Mouse (Mus musculus) erythroblast, embryonic 14.5 days (primary cell): Measurements from ENCODE around the gene Hbb-bs. TPM values are rescaled to one million over a fixed set of nuclear protein-coding genes. Genes with fewer than 3 reads are reported as not detected.
A peak's percentile ranks its signal among the peaks of the same experiment; 100 is the strongest.
"Not testable (repeated sequence)": the region's sequence is repeated elsewhere in the genome, so short reads cannot be mapped to it uniquely, and the experiment has no call there.

Source experiments
- H3K27me3 ChIP-seq: 2 replicates; pipeline ENCODE4 v1.6.1; 2012; ENCODE audit warnings: inconsistent platforms; ENCODE audit not compliant: control insufficient read depth
- H3K36me3 ChIP-seq: 2 replicates; pipeline ENCODE4 v1.6.1; 2012; ENCODE audit warnings: mild to moderate bottlenecking, inconsistent platforms; ENCODE audit not compliant: control insufficient read depth
- H3K4me1 ChIP-seq: 2 replicates; pipeline ENCODE4 v1.6.1; 2012; ENCODE audit warnings: inconsistent platforms; ENCODE audit not compliant: control insufficient read depth
- H3K4me3 ChIP-seq: replicated peaks from 2 replicates; pipeline ENCODE3; 2012; ENCODE audit warnings: moderate library complexity, mild to moderate bottlenecking, inconsistent platforms
- H3K9me3 ChIP-seq: 2 replicates; pipeline ENCODE4 v1.6.1; 2012; ENCODE audit warnings: low read length, inconsistent platforms, mixed read lengths; ENCODE audit not compliant: control insufficient read depth
- GATA1 ChIP-seq: IDR thresholded peaks from 2 replicates; pipeline ENCODE4 v1.6.1; 2012; ENCODE audit warnings: low read length, inconsistent platforms, mixed read lengths
- TAL1 ChIP-seq: IDR thresholded peaks from 3 replicates; pipeline ENCODE4 v1.6.1; 2012; ENCODE audit warnings: low read length, inconsistent platforms, mixed read lengths
- polyA plus RNA-seq: library from polyadenylated mRNA; stranded (reverse); fragments of >175 nt; gene quantifications from 2 replicates; pipeline ENCODE4 v1.2.3, GENCODE M21; 2012

Gene Hbb-bs
- polyA plus RNA-seq, 1 experiment = 269,873 TPM

GRCm38 (mm10) chr7:103813766-103814165, 14.1 kb downstream of the Hbb-bs start, which contains the start of gene Hbb-bt:
Gene Hbb-bt, minus strand, starts transcription at chr7:103813996.
- no peaks in the 10 kb centered on the region for H3K27me3 ChIP-seq

GRCm38 (mm10) chr7:103813152-103813551, 14.7 kb downstream of the Hbb-bs start:
- Histone ChIP-seq H3K4me1 (peaks cover 54% of the 10 kb centered on the region), H3K36me3 (peaks cover 36% of the 10 kb centered on the region)
- H3K9me3 ChIP-seq, H3K27me3 ChIP-seq, H3K4me3 ChIP-seq: not testable (repeated sequence)

More at GRCm38 (mm10) chr7:103813766-103814165, 14.1 kb downstream of the Hbb-bs start, which contains the start of gene Hbb-bt:
- Histone ChIP-seq H3K9me3 (no peaks in the 10 kb centered on the region), H3K4me3 (peak within 1 kb of the TSS; percentile 71), H3K36me3 (peaks cover 33% of the 10 kb centered on the region), H3K4me1 (peaks cover 48% of the 10 kb centered on the region)
- TF ChIP-seq TAL1 (no peak), GATA1 (peak; percentile 45)

DNA sequence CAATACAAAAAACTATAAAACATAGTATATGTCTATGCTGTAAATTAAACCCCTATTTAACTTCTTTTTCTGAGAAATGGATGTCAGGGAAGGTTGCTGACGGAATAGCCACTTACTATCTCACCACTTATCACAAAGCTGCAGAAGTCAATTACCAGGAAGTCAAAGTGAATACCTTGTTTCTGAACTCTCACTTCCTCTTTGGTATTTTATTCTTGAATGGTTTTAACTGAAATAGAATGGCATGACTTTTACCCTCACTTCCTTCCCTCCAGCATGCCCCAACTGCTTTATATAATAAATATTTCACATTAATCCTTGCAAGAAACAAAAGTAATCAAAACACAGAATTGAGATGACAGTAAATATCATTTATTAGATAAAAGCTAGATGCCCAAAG, 15.7 kb downstream of the Hbb-bs start:
- no peaks in the 10 kb centered on the region for H3K9me3 ChIP-seq
- peak overlapping the region; percentile 68 for H3K4me3 ChIP-seq
- peaks cover 62% of the 10 kb centered on the region for H3K4me1 ChIP-seq
- no peaks in the 10 kb centered on the region for H3K27me3 ChIP-seq
- H3K36me3 ChIP-seq = peaks cover 36% of the 10 kb centered on the region
- no peak; the same call in 1 of the 2 replicates for TF ChIP-seq GATA1
- TF ChIP-seq TAL1 = no peak

GRCm38 (mm10) chr7:103811223-103811845, 16.6 kb downstream of the Hbb-bs start:
- no peaks in the 10 kb centered on the region for H3K9me3 ChIP-seq
- TF ChIP-seq GATA1 (peak; percentile 42), TAL1 (peak; percentile 56)
- H3K36me3 ChIP-seq = peaks cover 36% of the 10 kb centered on the region
- H3K27me3 ChIP-seq = no peaks in the 10 kb centered on the region
- H3K4me1 ChIP-seq = peaks cover 67% of the 10 kb centered on the region
- peak overlapping the region; percentile 64 for H3K4me3 ChIP-seq

DNA sequence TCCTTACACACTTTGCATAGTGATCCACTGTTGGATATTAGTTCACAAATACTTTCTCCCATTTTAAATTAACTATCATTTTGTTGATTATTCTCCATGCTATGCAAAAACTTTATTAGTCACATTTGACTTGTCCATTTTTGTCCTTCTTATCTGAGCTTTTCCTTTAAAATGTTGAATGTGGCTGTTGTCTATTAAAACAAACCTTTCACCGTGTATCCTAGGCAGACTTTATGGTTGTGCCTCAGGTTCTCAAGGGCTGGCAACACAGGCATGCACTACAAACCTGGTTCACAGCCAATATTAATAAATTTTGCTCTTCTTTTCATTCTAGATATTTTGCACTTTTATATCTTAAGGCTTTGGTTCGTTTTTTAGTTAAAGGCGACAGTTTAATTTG, 17.1 kb downstream of the Hbb-bs start:
- Histone ChIP-seq H3K9me3 (no peaks in the 10 kb centered on the region), H3K36me3 (peaks cover 36% of the 10 kb centered on the region), H3K4me1 (peaks cover 64% of the 10 kb centered on the region), H3K4me3 (peak overlapping the region; percentile 64), H3K27me3 (no peaks in the 10 kb centered on the region)
- TF ChIP-seq GATA1 = no peak
- TF ChIP-seq TAL1 = no peak

DNA sequence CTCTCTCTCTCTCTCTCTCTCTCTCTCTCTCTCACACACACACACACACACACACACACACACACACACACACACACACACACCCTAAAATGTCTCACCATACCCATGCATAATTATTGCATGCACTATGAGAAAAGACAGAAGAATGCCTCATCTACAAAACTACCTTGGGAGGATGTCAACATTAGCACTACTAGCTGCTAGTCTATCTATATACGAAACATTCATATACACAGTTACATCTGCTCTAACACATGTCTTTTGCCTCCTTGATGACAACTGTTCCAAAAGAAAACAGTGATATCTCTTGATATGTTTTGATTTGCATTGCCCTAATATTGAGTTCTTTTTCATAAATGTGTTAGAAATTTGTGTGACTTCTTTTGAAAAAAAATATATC, 17.6 kb downstream of the Hbb-bs start:
- no peaks in the 10 kb centered on the region for H3K9me3 ChIP-seq
- H3K4me1 ChIP-seq = peaks cover 61% of the 10 kb centered on the region
- TF ChIP-seq GATA1 (no peak), TAL1 (peak; percentile 16; the same call in 1 of the 3 replicates)
- peaks cover 36% of the 10 kb centered on the region for H3K36me3 ChIP-seq
- H3K4me3 ChIP-seq = peak overlapping the region; percentile 64
- no peaks in the 10 kb centered on the region for H3K27me3 ChIP-seq

DNA sequence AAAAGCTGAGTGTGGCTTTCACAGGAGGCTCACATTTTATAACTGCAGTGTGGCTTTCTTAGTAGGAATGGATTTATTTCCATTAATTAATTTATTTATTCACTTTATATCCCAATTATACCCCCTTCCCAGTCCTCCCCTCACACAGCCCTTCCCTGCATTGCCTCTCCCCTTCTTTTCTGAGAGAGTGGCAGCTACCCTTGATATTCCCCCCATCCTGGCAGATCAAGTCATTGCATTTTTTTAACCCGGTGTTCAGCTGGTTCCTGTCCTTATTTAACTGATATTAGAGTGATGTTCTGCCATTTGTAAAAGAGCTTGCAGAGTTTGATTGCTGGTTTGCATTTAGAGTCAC, 18.1 kb downstream of the Hbb-bs start:
- peak overlapping the region; percentile 64 for H3K4me3 ChIP-seq
- H3K9me3 ChIP-seq = no peaks in the 10 kb centered on the region
- H3K27me3 ChIP-seq = no peaks in the 10 kb centered on the region
- peaks cover 57% of the 10 kb centered on the region for H3K4me1 ChIP-seq
- TF ChIP-seq TAL1 = no peak
- no peak for TF ChIP-seq GATA1
- H3K36me3 ChIP-seq = peaks cover 36% of the 10 kb centered on the region

DNA sequence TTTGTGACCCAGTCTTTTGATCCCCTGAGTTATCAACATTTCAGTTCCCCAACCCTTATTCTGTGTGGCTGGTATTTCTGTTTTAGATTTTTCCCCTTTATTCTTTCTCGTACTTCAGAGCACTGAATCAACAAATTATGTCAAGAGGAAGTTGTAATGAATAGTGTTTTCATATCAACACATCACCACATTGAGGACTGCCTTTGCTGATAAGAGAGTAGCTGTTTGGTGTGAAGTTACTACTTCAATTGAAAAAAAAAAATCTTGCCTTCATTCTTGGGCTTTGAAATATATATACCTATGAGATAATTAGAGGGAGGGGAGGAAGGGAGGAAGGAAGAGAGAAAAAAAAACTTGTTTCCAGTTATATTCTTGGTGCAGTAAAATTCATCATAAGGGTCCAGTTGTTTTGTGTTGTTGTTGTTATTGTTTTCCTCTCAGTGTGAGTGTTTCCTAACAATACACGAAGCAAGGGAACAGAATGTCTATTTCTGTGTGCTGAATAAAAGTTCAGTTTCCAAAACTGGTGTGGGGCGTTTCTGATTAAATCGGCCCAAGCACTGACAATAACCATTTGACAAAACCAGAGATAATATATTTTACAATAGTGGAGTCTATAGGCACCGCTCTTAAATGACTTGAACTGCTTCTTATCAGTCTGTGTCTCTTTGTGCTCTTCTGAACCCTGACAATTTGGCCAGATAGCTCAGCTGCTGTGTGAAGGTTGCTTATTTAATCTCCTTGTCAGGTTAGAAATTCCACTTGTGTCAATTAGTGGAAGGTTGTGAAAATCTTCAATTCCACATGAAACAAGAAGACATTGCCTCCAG, 18.7 kb downstream of the Hbb-bs start:
- H3K36me3 ChIP-seq = peaks cover 36% of the 10 kb centered on the region
- peaks cover 52% of the 10 kb centered on the region for H3K4me1 ChIP-seq
- no peaks in the 10 kb centered on the region for H3K9me3 ChIP-seq
- no peaks in the 10 kb centered on the region for H3K27me3 ChIP-seq
- H3K4me3 ChIP-seq = peak overlapping the region; percentile 64
- TF ChIP-seq TAL1 = peak; percentile 79
- TF ChIP-seq GATA1 = peak; percentile 82

DNA sequence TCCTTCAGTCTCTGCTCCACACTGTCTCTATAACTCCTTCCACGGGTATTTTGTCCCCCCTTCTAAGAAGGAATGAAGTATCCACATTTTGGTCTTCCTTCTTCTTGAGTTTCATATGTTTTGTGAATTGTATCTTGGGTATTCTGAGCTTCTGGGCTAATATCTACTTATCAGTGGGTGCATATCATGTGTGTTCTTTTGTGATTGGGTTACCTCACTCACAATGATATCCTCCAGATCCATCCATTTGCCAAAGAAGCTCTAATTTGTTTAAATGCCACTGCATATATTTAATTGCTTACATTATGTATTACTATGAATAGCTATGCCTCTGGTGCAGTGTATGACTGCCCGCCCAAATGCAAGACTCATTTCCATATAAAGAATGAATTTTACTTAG, 19.8 kb downstream of the Hbb-bs start:
- H3K4me3 ChIP-seq = not testable (repeated sequence)

DNA sequence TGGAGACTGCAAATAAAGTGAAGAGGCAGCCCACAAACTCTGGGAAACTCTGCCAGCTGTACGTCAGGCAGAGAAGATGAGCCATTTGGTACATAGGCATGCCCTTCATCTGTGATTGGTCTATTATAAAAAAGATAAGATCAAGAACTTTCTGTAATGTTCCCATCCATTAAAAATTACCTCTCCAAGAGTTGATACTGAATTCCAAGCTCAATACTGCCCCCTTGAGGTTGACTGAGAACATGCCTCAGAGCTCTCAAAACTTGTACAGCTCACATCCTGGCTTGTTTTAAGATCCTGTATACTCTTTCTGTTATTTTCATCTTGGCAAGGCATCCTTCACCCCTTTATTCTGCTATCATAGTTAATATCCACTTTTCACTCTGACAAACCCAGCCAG, 21.0 kb downstream of the Hbb-bs start:
- Histone ChIP-seq H3K4me1 (peaks cover 48% of the 10 kb centered on the region), H3K4me3 (no peak overlapping the region), H3K36me3 (peaks cover 23% of the 10 kb centered on the region), H3K9me3 (no peaks in the 10 kb centered on the region), H3K27me3 (no peaks in the 10 kb centered on the region)
- TF ChIP-seq GATA1 (no peak), TAL1 (no peak)

More for the DNA sequence above, 19.8 kb downstream of the Hbb-bs start:
- Histone ChIP-seq H3K36me3 (peaks cover 30% of the 10 kb centered on the region), H3K4me1 (peaks cover 48% of the 10 kb centered on the region)
- H3K9me3 ChIP-seq, H3K27me3 ChIP-seq: not testable (repeated sequence)
